Mouse (Mus musculus) stomach, embryonic 14.5 days (tissue): ENCODE results near the gene Gm10718. TPM values are rescaled to one million over a fixed set of nuclear protein-coding genes. Genes with fewer than 3 reads are reported as not detected.
"Not testable (repeated sequence)": the region's sequence is repeated elsewhere in the genome, so short reads cannot be mapped to it uniquely, and the experiment has no call there.

Source experiments
- ATAC-seq: fragments of 200-750 bp; cut with Nextera tagmentation; 2 replicates; pipeline ENCODE4 v1.8.0; 2017; ENCODE audit warnings: low read depth, moderate TSS enrichment; ENCODE audit not compliant: insufficient number of reproducible peaks, insufficient read depth, low FRiP score
- H3K27ac ChIP-seq: fragments of 300-500 bp; sonication (generic); 2 replicates; pipeline ENCODE4 v1.5.1; 2014; ENCODE audit warnings: mild to moderate bottlenecking, low read length, moderate library complexity, mixed read lengths
- H3K27me3 ChIP-seq: fragments of 300-500 bp; sonication (generic); 2 replicates; pipeline ENCODE4 v1.6.1; 2014; ENCODE audit warnings: low read length, control low read depth, mixed read lengths; ENCODE audit not compliant: control insufficient read depth, insufficient read depth
- H3K36me3 ChIP-seq: fragments of 300-500 bp; sonication (generic); 2 replicates; pipeline ENCODE4 v1.6.1; 2014; ENCODE audit warnings: mild to moderate bottlenecking, control low read depth, low read length, moderate library complexity, mixed read lengths; ENCODE audit not compliant: control insufficient read depth, insufficient read depth
- H3K4me1 ChIP-seq: fragments of 300-500 bp; sonication (generic); 2 replicates; pipeline ENCODE4 v1.6.1; 2014; ENCODE audit warnings: low read length, control low read depth, mixed read lengths; ENCODE audit not compliant: control insufficient read depth, insufficient read depth
- H3K4me2 ChIP-seq: fragments of 300-500 bp; sonication (generic); replicated peaks from 2 replicates; pipeline ENCODE4 v1.6.1; 2014; ENCODE audit warnings: low read depth, low read length, control low read depth
- H3K4me3 ChIP-seq: fragments of 300-500 bp; sonication (generic); 2 replicates; pipeline ENCODE4 v1.5.1; 2014; ENCODE audit warnings: low read depth, low read length, control low read depth
- H3K9ac ChIP-seq: fragments of 300-500 bp; sonication (generic); replicated peaks from 2 replicates; pipeline ENCODE4 v1.6.1; 2014; ENCODE audit warnings: low read depth, mild to moderate bottlenecking, control low read depth, low read length, moderate library complexity, mixed read lengths
- H3K9me3 ChIP-seq: fragments of 300-500 bp; sonication (generic); 2 replicates; pipeline ENCODE4 v1.6.1; 2016; ENCODE audit warnings: low read depth, low read length, control low read depth; ENCODE audit not compliant: control insufficient read depth
- WGBS: fragments of 180-500 bp; shearing (Covaris S2); extraction: QIAGEN DNeasy Blood & Tissue Kit; methylation state at CpG from one replicate; pipeline ENCODE4 v1.1.7; 2014; 5-methylcytosine and 5-hydroxymethylcytosine counted together
- polyA plus RNA-seq: library from polyadenylated mRNA; unstranded; fragments of >200 nt; fragmentation: Nextera tagmentation; extraction: Ambion mirVana; gene quantifications from 2 replicates; pipeline ENCODE4 v1.2.1, GENCODE M21; 2014

Gene Gm10718
- polyA plus RNA-seq, 1 experiment from 2014 or later, result 1.1 TPM

DNA sequence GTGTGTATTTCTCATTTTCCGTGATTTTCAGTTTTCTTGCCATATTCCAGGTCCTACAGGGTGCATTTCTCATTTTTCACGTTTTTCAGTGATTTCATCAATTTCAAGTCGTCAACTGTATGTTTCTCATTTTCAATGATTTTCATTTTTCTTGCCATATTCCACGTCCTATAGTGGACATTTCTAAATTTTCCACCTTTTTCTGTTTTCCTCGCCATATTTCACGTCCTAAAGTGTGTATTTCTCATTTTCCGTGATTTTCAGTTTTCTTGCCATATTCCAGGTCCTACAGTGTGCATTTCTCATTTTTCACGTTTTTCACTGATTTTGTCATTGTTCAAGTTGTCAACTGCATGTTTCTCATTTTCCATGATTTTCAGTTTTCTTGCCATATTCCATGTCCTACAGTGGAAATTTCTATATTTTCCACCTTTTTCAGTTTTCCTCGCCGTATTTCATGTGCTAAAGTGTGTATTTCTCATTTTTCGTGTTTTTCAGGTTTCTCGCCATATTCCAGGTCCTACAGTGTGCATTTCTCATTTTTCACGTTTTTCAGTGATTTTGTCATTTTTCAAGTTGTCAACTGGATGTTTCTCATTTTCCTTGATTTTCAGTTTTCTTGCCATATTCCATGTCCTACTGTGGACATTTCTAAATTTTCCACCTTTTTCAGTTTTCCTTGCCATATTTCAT lies 885 bp upstream of the Gm10718 start:
- H3K9ac ChIP-seq, H3K4me2 ChIP-seq, H3K27ac ChIP-seq, H3K27me3 ChIP-seq, ATAC-seq, H3K36me3 ChIP-seq, H3K4me3 ChIP-seq, H3K4me1 ChIP-seq, H3K9me3 ChIP-seq: not testable (repeated sequence)
- WGBS, result 72% methylated on average over 9 of the region's 13 CpGs

DNA sequence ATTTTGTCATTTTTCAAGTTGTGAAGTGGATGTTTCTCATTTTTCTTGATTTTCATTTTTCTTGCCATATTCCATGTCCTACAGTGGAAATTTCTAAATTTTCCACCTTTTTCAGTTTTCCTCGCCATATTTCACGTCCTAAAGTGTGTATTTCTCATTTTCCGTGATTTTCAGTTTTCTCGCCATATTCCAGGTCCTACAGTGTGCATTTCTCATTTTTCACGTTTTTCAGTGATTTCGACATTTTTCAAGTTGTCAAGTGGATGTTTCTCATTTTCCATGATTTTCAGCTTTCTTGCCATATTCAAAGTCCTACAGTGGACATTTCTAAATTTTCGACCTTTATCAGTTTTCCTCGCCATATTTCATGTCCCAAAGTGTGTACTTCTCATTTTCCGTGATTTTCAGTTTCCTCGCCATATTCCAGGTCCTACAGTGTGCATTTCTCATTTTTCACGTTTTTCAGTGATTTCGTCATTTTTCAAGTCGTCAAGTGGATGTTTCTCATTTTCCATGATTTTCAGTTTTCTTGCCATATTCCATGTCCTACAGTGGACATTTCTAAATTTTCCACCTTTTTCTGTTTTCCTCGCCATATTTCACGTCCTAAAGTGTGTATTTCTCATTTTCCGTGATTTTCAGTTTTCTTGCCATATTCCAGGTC lies 770 bp downstream of the Gm10718 start:
- H3K9me3 ChIP-seq, ATAC-seq, H3K9ac ChIP-seq, H3K36me3 ChIP-seq, H3K4me2 ChIP-seq, H3K4me3 ChIP-seq, H3K27me3 ChIP-seq, H3K27ac ChIP-seq, H3K4me1 ChIP-seq: not testable (repeated sequence)
- WGBS, result 67% methylated on average over 15 of the region's 16 CpGs

DNA sequence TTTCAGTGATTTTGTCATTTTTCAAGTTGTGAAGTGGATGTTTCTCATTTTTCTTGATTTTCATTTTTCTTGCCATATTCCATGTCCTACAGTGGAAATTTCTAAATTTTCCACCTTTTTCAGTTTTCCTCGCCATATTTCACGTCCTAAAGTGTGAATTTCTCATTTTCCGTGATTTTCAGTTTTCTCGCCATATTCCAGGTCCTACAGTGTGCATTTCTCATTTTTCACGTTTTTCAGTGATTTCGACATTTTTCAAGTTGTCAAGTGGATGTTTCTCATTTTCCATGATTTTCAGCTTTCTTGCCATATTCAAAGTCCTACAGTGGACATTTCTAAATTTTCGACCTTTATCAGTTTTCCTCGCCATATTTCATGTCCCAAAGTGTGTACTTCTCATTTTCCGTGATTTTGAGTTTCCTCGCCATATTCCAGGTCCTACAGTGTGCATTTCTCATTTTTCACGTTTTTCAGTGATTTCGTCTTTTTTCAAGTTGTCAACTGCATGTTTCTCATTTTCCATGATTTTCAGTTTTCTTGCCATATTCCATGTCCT lies 1.6 kb downstream of the Gm10718 start, which contains the start of gene Gm10717:
Gene Gm10717, plus strand, starts transcription at position 506 of the 556 bp plus-strand sequence.
- H3K27me3 ChIP-seq, H3K4me1 ChIP-seq, H3K9ac ChIP-seq, H3K4me2 ChIP-seq, H3K9me3 ChIP-seq, H3K36me3 ChIP-seq, ATAC-seq, H3K27ac ChIP-seq, H3K4me3 ChIP-seq: not testable (repeated sequence)
- whole genome bisulfite sequencing, result 73% methylated on average over 12 of the region's 12 CpGs

DNA sequence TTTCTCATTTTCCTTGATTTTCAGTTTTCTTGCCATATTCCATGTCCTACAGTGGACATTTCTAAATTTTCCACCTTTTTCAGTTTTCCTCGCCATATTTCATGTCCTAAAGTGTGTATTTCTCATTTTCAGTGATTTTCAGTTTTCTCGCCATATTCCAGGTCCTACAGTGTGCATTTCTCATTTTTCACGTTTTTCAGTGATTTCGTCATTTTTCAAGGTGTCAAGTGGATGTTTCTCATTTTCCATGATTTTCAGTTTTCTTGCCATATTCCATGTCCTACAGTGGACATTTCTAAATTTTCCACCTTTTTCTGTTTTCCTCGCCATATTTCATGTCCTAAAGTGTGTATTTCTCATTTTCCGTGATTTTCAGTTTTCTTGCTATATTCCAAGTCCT lies 2.3 kb downstream of the Gm10718 start:
- not testable (repeated sequence) for H3K4me3 ChIP-seq, ATAC-seq, H3K4me1 ChIP-seq, H3K9me3 ChIP-seq, H3K4me2 ChIP-seq, H3K27me3 ChIP-seq, H3K27ac ChIP-seq, H3K36me3 ChIP-seq, H3K9ac ChIP-seq
- WGBS, result 63% methylated on average over 4 of the region's 6 CpGs

DNA sequence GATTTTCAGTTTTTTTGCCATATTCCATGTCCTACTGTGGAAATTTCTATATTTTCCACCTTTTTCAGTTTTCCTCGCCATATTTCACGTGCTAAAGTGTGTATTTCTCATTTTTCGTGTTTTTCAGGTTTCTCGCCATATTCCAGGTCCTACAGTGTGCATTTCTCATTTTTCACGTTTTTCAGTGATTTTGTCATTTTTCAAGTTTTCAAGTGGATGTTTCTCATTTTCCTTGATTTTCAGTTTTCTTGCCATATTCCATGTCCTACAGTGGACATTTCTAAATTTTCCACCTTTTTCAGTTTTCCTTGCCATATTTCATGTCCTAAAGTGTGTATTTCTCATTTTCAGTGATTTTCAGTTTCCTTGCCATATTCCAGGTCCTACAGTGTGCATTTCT lies 2.8 kb downstream of the Gm10718 start:
- H3K27ac ChIP-seq, H3K4me3 ChIP-seq, H3K4me2 ChIP-seq, H3K9me3 ChIP-seq, H3K27me3 ChIP-seq, H3K36me3 ChIP-seq, ATAC-seq, H3K4me1 ChIP-seq, H3K9ac ChIP-seq: not testable (repeated sequence)
- 70% methylated on average over 5 of the region's 5 CpGs for WGBS

DNA sequence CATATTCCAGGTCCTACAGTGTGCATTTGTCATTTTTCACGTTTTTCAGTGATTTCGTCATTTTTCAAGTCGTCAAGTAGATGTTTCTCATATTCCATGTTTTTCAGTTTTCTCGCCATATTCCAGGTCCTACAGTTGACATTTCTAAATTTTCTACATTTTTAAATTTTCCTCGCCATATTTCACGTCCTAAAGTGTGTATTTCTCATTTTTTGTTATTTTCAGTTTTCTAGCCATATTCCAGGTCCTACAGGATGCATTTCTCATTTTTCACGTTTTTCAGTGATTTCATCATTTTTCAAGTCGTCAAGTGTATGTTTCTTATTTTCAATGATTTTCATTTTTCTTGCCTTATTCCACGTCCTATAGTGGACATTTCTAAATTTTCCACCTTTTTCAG lies 3.4 kb downstream of the Gm10718 start:
- H3K27me3 ChIP-seq, H3K27ac ChIP-seq, H3K36me3 ChIP-seq, H3K4me2 ChIP-seq, H3K4me3 ChIP-seq, H3K4me1 ChIP-seq, H3K9ac ChIP-seq, H3K9me3 ChIP-seq, ATAC-seq: not testable (repeated sequence)
- 61% methylated on average over 9 of the region's 9 CpGs for WGBS

DNA sequence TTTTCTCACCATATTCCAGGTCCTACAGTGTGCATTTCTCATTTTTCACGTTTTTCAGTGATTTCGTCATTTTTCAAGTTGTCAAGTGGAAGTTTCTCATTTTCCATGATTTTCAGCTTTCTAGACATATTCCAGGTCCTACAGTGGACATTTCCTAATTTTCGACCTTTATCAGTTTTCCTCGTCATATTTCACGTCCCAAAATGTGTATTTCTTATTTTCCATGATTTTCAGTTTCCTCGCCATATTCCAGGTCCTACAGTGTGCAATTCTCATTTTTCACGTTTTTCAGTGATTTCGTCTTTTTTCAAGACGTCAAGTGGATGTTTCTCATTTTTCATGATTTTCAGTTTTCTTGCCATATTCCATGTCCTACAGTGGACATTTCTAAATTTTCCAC lies 3.9 kb downstream of the Gm10718 start:
- ATAC-seq, result 0 out of 2 replicates have a peak, but pooled peaks have one; percentile 14
- not testable (repeated sequence) for H3K4me2 ChIP-seq, H3K36me3 ChIP-seq, H3K27ac ChIP-seq, H3K27me3 ChIP-seq, H3K9ac ChIP-seq, H3K4me3 ChIP-seq, H3K9me3 ChIP-seq, H3K4me1 ChIP-seq
- 72% methylated on average over 9 of the region's 9 CpGs for WGBS

DNA sequence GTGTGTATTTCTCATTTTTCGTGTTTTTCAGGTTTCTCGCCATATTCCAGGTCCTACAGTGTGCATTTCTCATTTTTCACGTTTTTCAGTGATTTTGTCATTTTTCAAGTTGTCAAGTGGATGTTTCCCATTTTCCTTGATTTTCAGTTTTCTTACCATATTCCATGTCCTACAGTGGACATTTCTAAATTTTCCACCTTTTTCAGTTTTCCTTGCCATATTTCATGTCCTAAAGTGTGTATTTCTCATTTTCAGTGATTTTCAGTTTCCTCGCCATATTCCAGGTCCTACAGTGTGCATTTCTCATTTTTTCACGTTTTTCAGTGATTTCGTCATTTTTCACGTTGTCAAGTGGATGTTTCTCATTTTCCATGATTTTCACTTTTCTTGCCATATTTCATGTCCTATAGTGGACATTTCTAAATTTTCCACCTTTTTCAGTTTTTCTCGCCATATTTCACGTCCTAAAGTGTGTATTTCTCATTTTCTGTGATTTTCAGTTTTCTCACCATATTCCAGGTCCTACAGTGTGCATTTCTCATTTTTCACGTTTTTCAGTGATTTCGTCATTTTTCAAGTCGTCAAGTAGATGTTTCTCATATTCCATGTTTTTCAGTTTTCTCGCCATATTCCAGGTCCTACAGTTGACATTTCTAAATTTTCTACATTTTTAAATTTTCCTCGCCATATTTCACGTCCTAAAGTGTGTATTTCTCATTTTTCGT lies 6.1 kb downstream of the Gm10718 start:
- 63% methylated on average over 11 of the region's 16 CpGs for WGBS
- H3K36me3 ChIP-seq, ATAC-seq, H3K4me2 ChIP-seq, H3K27me3 ChIP-seq, H3K27ac ChIP-seq, H3K9ac ChIP-seq, H3K4me1 ChIP-seq, H3K9me3 ChIP-seq, H3K4me3 ChIP-seq: not testable (repeated sequence)
